Mouse (Mus musculus): ENCODE data around the gene Olfr1513. TPM values are rescaled to one million over a fixed set of nuclear protein-coding genes. Genes with fewer than 3 reads are reported as not detected.

The Olfr1513 gene
- polyA plus RNA-seq (2021; fragmentation: Nextera tagmentation) = not detected in 2 replicates
- long read RNA-seq, experiment 1 = 0 reads
- long read RNA-seq, experiment 2 = 0 reads

DNA sequence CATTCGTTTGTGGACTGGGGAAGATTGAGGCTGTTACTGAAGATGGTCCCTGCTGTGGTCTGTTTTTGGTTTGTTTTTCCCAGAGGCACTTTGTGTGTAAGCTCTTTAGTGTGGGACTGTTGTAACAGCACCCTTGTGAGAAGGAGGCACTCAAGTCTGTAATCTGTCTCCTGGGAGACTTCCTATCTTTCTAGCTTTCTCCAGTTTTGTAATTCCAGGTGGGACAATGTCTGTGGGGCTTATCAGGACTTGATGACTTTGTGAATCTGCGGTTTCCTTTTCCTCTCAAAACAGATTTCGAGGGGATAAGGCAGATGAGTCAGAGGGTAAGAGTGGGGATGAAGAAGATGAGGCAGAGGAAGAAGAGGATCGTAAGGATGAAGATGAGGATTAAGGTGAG, at the start of gene Olfr1513:
Gene Olfr1513, minus strand, starts transcription at position 101 of the 400 bp plus-strand sequence.

GRCm38 (mm10) chr14:52397279-52397678, 41.1 kb upstream of the Olfr1513 start, which contains the start of gene Olfr1511:
Gene Olfr1511 (minus strand): TSS chr14:52397379.

GRCm38 (mm10) chr14:52379068-52379467, 22.9 kb upstream of the Olfr1513 start, which contains the start of gene Olfr1512:
Gene Olfr1512 (minus strand): TSS chr14:52379168.

DNA sequence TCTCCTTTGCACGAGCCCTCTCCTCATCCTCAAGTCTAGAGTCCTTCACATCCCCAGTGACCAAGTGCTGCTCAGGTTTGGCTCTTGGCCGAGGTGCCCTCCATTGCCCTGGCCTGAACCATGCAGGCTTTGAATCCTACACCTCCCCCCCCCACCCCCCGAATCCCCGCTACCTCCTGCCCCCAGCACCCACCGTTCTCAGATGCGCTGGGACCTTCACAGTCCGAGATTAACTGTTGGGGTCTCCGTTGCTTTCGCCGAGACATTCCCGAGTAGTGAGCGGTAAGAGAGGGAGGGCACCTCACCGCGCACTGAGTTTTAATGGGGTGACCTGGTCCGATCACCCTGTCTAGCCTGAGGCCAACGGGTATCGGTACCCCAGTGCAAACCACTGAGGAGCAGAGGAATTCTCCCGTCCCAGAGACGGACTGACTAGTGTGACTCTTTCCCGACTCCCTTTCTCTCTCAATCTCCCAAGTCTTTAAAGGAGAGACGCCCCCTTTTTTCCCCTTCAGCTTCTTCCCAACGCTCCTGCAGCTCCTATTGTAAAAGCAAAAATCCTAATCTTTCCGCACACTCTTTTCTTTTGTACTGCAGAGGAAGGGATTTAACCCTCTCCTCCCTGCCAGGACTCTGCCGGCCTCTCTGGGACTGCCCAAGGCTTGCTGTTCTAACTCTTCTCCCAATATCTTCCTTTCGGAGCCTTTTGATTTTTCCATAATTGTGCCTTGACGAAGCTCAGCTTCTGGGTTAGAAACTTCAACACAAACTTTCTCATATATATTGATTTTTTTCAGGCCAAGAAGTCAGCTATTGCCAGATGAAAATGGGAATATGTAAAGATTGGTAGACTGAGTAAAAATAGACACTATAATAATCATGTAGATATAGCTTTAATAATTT, 28.0 kb downstream of the Olfr1513 start, which contains the start of gene Sall2:
Gene Sall2, minus strand, starts transcription at position 853 of the 903 bp plus-strand sequence.

DNA sequence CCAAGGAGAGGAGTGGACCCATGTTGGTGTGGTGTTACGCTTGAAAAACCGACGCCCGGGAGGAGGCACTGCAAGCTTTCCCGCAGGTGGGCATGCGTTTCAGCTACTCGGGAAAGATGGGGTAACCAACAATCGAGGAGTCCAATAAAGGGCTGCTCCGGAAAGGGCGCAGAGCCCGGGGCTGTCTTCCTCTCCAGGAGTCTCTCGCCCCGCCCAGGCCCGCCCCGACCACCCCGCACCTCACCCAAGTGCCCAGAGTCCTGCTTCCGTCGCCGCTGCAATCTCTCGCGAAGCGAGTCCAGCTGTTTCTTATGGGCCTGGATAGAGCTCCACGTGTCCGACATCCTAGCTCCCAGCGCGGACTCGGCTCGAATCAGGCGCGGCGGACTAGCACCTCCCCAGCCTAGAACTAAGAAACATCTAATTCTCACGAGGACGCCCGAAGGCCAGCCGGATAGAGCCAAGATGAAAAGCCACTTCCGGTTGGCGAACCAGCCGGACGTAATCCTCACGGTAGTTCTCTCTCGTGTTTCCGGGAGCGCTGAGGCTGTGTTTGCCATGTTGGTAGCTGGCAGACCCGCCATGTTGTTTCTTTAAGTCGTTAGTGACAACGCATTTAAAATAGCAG, 51.5 kb downstream of the Olfr1513 start, which contains the start of gene Mettl3:
Gene Mettl3, minus strand, starts transcription at position 485 of the 628 bp plus-strand sequence.

Other genes starting within 250 kb of the Olfr1513 start
- gene Rpgrip1, start 245.7 kb downstream of the Olfr1513 start, polyA plus RNA-seq (2021; fragmentation: Nextera tagmentation) = 71.6 and 108 TPM in 2 replicates
- 14.4 and 21.5 TPM in 2 replicates for gene Supt16, start 159.0 kb downstream of the Olfr1513 start, polyA plus RNA-seq (2021; fragmentation: Nextera tagmentation)
- 2.4 and 8.0 TPM in 2 replicates for gene Chd8, start 98.6 kb downstream of the Olfr1513 start, polyA plus RNA-seq (2021; fragmentation: Nextera tagmentation)
- gene Tox4, start 77.3 kb downstream of the Olfr1513 start, polyA plus RNA-seq (2021; fragmentation: Nextera tagmentation) = 31.1 and 41.2 TPM in 2 replicates
- gene Rab2b, start 76.9 kb downstream of the Olfr1513 start, polyA plus RNA-seq (2021; fragmentation: Nextera tagmentation) = 23.7 and 28.5 TPM in 2 replicates
- 20.1 and 20.4 TPM in 2 replicates for gene Mettl3, start 51.3 kb downstream of the Olfr1513 start, polyA plus RNA-seq (2021; fragmentation: Nextera tagmentation)
- 4.7 and 7.5 TPM in 2 replicates for gene Sall2, start 27.6 kb downstream of the Olfr1513 start, polyA plus RNA-seq (2021; fragmentation: Nextera tagmentation)
- not detected in 2 replicates for gene Olfr1512, start 22.8 kb upstream of the Olfr1513 start, polyA plus RNA-seq (2021; fragmentation: Nextera tagmentation)
- not detected in 2 replicates for gene Olfr1511, start 41.0 kb upstream of the Olfr1513 start, polyA plus RNA-seq (2021; fragmentation: Nextera tagmentation)
- gene Olfr1510, start 58.0 kb upstream of the Olfr1513 start, polyA plus RNA-seq (2021; fragmentation: Nextera tagmentation) = not detected in 2 replicates
- gene Olfr1509, start 86.6 kb upstream of the Olfr1513 start, polyA plus RNA-seq (2021; fragmentation: Nextera tagmentation) = not detected in 2 replicates
- not detected in 2 replicates for gene Olfr1508, start 111.1 kb upstream of the Olfr1513 start, polyA plus RNA-seq (2021; fragmentation: Nextera tagmentation)
- not detected in 2 replicates for gene Olfr1507, start 139.3 kb upstream of the Olfr1513 start, polyA plus RNA-seq (2021; fragmentation: Nextera tagmentation)

All from left cerebral cortex, adult 6 months (tissue).